Mouse (Mus musculus) A20 (cell line): ENCODE measurements at regions not wholly inside any gene's neighbourhood (a gene's known extent, or its start where the extent isn't known, plus 50 kb on each side); places are given as distances from the start of the nearest gene placed in this dataset.
"Not testable (repeated sequence)": the region's sequence is repeated elsewhere in the genome, so short reads cannot be mapped to it uniquely, and the experiment has no call there.

Experiments used
- DNase-seq: peaks from one replicate; pipeline ENCODE4 v3.0.0-alpha.2; 2011; ENCODE audit warnings: low read depth, low spot score

- DNase-seq = no peak
Observed at GRCm38 (mm10) chr11:92228855-92229254, 651.5 kb upstream of the Kif2b start.

- DNase-seq = no peak
Observed at GRCm38 (mm10) chr11:92208980-92209548, 631.7 kb upstream of the Kif2b start.

DNA sequence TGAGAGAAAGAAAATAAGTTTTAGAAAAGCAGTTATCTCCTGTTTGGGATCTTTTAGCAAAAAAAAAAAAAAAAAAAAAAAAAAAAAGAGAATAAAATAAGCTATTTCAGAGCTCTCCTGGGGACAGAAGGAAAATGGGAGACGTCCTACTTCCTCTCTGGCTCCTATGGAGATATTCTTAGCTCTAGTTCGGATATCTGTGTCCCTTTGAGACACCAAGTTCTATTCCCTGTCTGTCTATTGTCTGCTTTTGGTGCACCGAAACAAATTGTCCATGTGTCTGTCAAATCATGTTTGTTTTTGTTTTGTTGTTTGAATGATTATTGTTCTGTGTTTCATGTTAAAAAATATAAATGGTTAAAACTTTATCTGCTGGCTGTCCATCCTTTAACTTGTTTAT is 601.0 kb upstream of the Kif2b start:
- DNase-seq = not testable (repeated sequence)

DNA sequence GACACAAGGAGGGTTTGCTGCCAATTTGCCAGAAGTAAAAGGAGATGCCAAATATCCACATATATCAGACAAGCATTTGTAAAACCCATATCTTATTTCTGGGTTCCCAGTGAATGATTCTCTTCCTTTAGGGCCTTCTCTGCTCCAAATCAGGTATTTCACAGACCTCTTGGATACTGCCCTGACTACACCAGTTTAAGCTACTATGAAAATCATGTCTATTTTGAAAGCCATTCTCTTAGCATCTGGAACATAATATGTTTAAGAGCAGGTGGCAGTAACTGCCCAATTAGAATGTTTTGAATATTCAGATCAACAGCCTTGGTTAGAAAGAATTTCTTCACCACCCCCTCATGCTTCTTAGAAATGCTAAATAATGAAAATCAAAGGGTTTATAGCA is 575.8 kb upstream of the Kif2b start:
- no peak for DNase-seq

DNA sequence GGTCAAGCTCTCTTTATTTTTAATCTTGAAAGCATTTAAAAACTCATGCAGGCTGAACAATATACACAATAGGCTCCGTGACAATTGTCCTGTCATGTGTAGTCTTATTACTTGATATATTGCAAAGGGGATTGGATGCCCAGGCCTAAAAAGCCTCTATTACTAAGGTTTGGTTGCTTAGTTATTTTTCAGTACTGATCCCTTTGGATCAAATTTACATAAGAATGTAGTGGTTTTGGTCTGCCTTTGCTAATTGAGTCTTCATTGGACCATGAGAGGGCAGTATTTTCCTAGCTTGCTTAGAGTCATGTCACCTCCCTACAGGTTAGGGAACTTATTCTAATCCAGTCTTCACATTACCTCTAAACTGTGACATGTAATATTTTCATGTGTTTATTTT is 558.3 kb upstream of the Kif2b start:
- no peak for DNase-seq

GRCm38 (mm10) chr11:92134891-92135590 is 557.7 kb upstream of the Kif2b start:
- no peak for DNase-seq

DNA sequence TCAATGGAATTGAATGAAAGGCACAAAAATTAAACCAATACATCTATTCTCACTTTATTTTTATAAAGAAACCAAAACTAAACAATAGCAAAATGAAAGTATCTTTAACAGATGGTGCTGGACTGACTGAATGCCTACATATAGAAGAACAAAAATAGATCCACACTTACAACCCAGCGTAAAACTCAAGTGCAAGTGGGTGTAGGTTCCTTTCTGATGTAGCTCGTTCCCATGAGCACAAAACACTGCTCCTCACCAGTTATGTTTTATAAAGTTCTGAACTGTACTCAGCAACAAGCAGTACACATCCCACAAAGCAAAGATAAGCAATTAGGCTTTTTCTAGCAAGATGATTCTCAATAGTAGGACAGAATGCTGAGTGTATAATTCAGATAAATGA is 507.4 kb upstream of the Kif2b start:
- no peak for DNase-seq

- DNase-seq = no peak
Observed at GRCm38 (mm10) chr11:92041695-92042094, 464.3 kb upstream of the Kif2b start.

- no peak for DNase-seq
Observed at GRCm38 (mm10) chr11:92040161-92040560, 462.8 kb upstream of the Kif2b start.

- DNase-seq = no peak
Observed at GRCm38 (mm10) chr11:92018419-92018818, 441.1 kb upstream of the Kif2b start.

- DNase-seq = no peak
Observed at GRCm38 (mm10) chr11:92011284-92011683, 433.9 kb upstream of the Kif2b start.

DNA sequence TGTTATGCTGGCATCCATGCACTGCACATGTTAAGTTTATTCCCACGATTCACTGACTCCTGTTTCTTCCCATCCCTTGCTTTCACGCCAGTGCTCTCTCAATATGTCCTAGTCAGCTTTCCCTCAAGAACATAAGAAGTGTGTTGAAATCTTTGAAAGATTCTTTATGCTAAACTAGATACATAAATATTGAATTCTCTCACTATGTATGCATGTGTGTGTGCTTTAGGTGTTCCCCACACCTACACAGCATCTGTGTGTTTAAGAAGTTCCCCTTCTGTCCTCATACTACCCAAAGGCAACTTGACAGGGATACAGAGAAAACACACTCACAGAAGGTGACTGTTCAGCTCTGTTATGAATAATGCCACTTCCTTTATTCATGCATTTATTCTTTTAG is 418.2 kb upstream of the Kif2b start:
- no peak for DNase-seq

DNA sequence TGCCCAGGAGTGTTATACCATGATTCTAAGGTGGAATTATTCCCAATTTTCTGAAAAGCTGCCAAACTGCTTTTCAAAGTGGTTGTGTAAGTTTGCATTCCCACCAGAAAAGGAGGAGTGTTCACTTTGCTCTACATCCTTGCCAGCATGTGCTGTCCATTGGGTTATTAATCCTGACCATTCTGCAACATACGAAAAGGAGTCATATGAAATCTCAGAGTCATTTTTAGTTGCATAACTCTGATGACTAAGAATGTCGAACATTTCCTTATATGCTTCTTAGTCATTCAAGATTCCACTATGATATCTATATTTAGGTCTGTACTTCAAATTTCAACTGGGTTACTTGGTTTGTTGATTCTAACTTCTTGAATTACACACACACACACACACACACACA is 392.2 kb upstream of the Kif2b start:
- DNase-seq = peak; percentile 0

- no peak for DNase-seq
Observed at GRCm38 (mm10) chr11:91944336-91944735, 367.0 kb upstream of the Kif2b start.
